Mouse (Mus musculus): ENCODE measurements around the gene Rmdn2. TPM values are rescaled to one million over a fixed set of nuclear protein-coding genes. Genes with fewer than 3 reads are reported as not detected.

Gene Rmdn2
- polyA plus RNA-seq, 1 experiment from 2014 or later, result 4.9 TPM

DNA sequence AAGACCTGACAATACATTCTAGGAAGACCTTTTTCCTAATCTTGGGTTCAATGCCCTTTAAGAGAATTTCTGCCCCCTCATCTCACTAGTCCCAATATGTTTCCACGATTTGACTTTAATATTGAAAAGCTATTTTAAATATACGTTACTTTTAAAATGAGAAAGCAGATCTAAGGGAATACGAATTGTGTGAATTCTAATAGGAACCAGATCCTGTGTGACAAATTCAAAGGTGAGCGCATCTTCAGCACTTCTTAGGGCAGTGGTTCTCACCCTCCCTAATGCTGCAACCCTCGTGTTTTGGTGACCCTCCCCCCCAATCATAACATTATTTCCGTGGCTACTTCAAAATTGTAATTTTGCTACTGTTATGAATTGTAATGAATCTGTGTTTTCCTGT, 100.3 kb downstream of the Rmdn2 start:
- Histone ChIP-seq H3K4me1 (peaks cover 17% of the 10 kb centered on the region; the same call in 1 of the 2 replicates), H3K4me2 (no peak overlapping the region), H3K4me3 (no peak overlapping the region), H3K27ac (no peak overlapping the region), H3K9ac (no peak overlapping the region), H3K9me3 (replicated peaks) (no peaks in the 10 kb centered on the region), H3K36me3 (no peaks in the 10 kb centered on the region), H3K27me3 (replicated peaks) (peaks cover 72% of the 10 kb centered on the region)
- 20% methylated on average over 6 of the region's 6 CpGs for WGBS (ENCODE audit: insufficient replicate concordance)
- ATAC-seq, result no peak

- Histone ChIP-seq H3K36me3 (no peaks in the 10 kb centered on the region), H3K27me3 (replicated peaks) (peaks cover 78% of the 10 kb centered on the region), H3K4me3 (no peak overlapping the region), H3K9ac (no peak overlapping the region), H3K9me3 (replicated peaks) (no peaks in the 10 kb centered on the region), H3K4me1 (peaks cover 17% of the 10 kb centered on the region; the same call in 1 of the 2 replicates), H3K27ac (no peak overlapping the region), H3K4me2 (no peak overlapping the region)
- ATAC-seq, result no peak
- WGBS (ENCODE audit: insufficient replicate concordance), result 13% methylated on average over 9 of the region's 9 CpGs
These were observed 100.9 kb downstream of the Rmdn2 start for GRCm38 (mm10) chr17:79712536-79712935.

- Histone ChIP-seq H3K4me3 (peak overlapping the region; percentile 44), H3K27ac (no peak overlapping the region), H3K4me1 (peaks cover 17% of the 10 kb centered on the region; the same call in 1 of the 2 replicates), H3K9ac (peak overlapping the region; percentile 1; the same call in 1 of the 2 replicates), H3K4me2 (peak overlapping the region; percentile 65), H3K27me3 (replicated peaks) (peaks cover 85% of the 10 kb centered on the region), H3K9me3 (replicated peaks) (no peaks in the 10 kb centered on the region), H3K36me3 (no peaks in the 10 kb centered on the region)
- WGBS (ENCODE audit: insufficient replicate concordance), result 2% methylated on average over 24 of the region's 24 CpGs
- ATAC-seq, result no peak
These were observed 101.6 kb downstream of the Rmdn2 start for GRCm38 (mm10) chr17:79713276-79713642.

GRCm38 (mm10) chr17:79713643-79714367, 102.1 kb downstream of the Rmdn2 start:
- WGBS (ENCODE audit: insufficient replicate concordance), result 3% methylated on average over 63 of the region's 63 CpGs
- no peaks in the 10 kb centered on the region for H3K9me3 ChIP-seq (replicated peaks)
- peaks cover 17% of the 10 kb centered on the region; the same call in 1 of the 2 replicates for H3K4me1 ChIP-seq
- no peak overlapping the region for H3K9ac ChIP-seq
- peaks cover 90% of the 10 kb centered on the region for H3K27me3 ChIP-seq (replicated peaks)
- ATAC-seq, result no peak
- H3K4me3 ChIP-seq, result peak overlapping the region; percentile 44
- H3K36me3 ChIP-seq, result no peaks in the 10 kb centered on the region
- no peak overlapping the region for H3K27ac ChIP-seq
- H3K4me2 ChIP-seq, result peak overlapping the region; percentile 65

DNA sequence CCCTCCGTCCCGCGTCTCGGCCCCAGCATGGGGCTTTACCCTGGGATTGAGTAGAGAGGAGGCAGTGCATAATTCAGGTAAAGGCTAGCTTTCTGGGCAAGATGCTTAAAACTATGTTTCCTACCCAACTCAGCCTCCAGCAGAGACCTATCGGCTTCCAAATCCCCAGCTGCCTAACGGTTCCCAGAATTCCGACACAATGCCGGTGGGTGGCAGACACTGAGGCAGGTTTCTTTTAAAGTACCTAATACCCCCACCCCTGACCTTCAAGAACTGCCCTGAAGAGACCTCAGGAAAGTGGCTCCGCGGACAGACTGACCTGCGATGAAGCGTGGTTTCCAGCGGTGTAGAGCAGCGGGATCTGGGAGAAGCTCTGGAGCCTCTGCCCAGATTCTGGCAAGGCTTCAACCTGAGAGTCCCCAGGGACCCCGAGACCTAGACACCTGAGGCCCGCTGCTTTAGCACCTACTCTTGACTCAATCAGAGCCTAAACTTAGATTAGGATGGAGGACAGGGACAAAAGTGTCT, 102.8 kb downstream of the Rmdn2 start:
- Histone ChIP-seq H3K9me3 (replicated peaks) (no peaks in the 10 kb centered on the region), H3K36me3 (no peaks in the 10 kb centered on the region), H3K4me2 (peak overlapping the region; percentile 65), H3K4me3 (peak overlapping the region; percentile 44), H3K27me3 (replicated peaks) (peaks cover 94% of the 10 kb centered on the region), H3K4me1 (peaks cover 17% of the 10 kb centered on the region; the same call in 1 of the 2 replicates), H3K9ac (no peak overlapping the region), H3K27ac (no peak overlapping the region)
- WGBS (ENCODE audit: insufficient replicate concordance), result 10% methylated on average over 16 of the region's 16 CpGs
- ATAC-seq, result no peak

GRCm38 (mm10) chr17:79714931-79715637, 103.4 kb downstream of the Rmdn2 start, which contains the start of gene Cyp1b1:
Cyp1b1 (minus strand) TSS chr17:79715061.
- Histone ChIP-seq H3K9ac (no peak within 1 kb of the TSS), H3K4me2 (peak within 1 kb of the TSS; percentile 65), H3K4me3 (peak within 1 kb of the TSS; percentile 44), H3K27me3 (replicated peaks) (peaks cover 90% of the 10 kb centered on the region), H3K27ac (no peak within 1 kb of the TSS), H3K4me1 (peaks cover 17% of the 10 kb centered on the region; the same call in 1 of the 2 replicates), H3K36me3 (no peaks in the 10 kb centered on the region), H3K9me3 (replicated peaks) (no peaks in the 10 kb centered on the region)
- WGBS (ENCODE audit: insufficient replicate concordance), result 1% methylated on average over 31 of the region's 31 CpGs
- no peak for ATAC-seq

GRCm38 (mm10) chr17:79715649-79716143, 104.0 kb downstream of the Rmdn2 start:
- peak overlapping the region; percentile 44 for H3K4me3 ChIP-seq
- H3K27ac ChIP-seq, result no peak overlapping the region
- peak overlapping the region; percentile 65 for H3K4me2 ChIP-seq
- H3K36me3 ChIP-seq, result no peaks in the 10 kb centered on the region
- WGBS (ENCODE audit: insufficient replicate concordance), result under 1% methylated on average over 42 of the region's 42 CpGs
- H3K27me3 ChIP-seq (replicated peaks), result peaks cover 85% of the 10 kb centered on the region
- H3K9me3 ChIP-seq (replicated peaks), result no peaks in the 10 kb centered on the region
- peak; percentile 72 for ATAC-seq
- peaks cover 17% of the 10 kb centered on the region; the same call in 1 of the 2 replicates for H3K4me1 ChIP-seq
- H3K9ac ChIP-seq, result no peak overlapping the region

DNA sequence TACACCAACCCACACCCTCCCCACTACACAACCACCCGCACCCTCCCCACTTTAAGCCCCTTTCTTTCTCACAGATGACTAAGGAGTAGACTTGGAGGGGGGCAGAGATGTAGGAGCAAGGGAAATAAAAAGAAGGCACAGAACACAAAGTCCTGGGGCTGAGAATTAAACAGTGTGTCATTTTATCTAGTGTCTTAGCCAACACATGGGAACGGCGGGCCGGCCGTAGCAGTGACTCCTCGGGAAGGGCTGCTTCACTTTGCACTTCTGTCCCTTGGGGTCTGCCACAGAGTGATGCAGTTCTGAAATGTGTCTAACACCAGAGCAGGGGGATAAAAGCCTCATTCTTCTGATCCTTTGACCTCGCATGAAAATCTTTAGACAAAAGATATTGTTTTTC, 109.0 kb downstream of the Rmdn2 start:
- Histone ChIP-seq H3K36me3 (no peaks in the 10 kb centered on the region), H3K4me3 (no peak overlapping the region), H3K9me3 (replicated peaks) (no peaks in the 10 kb centered on the region), H3K9ac (no peak overlapping the region), H3K4me1 (0 out of 2 replicates have a peak, but pooled peaks cover 3% of the 10 kb centered on the region), H3K4me2 (no peak overlapping the region), H3K27ac (no peak overlapping the region), H3K27me3 (replicated peaks) (peaks cover 40% of the 10 kb centered on the region)
- 62% methylated on average over 7 of the region's 7 CpGs for WGBS (ENCODE audit: insufficient replicate concordance)
- no peak for ATAC-seq

GRCm38 (mm10) chr17:79726613-79727012, 115.0 kb downstream of the Rmdn2 start:
- WGBS (ENCODE audit: insufficient replicate concordance), result 71% methylated on average over 5 of the region's 5 CpGs
- Histone ChIP-seq H3K4me3 (no peak overlapping the region), H3K4me2 (no peak overlapping the region), H3K27me3 (replicated peaks) (peaks cover 24% of the 10 kb centered on the region), H3K36me3 (no peaks in the 10 kb centered on the region), H3K9ac (no peak overlapping the region), H3K4me1 (no peaks in the 10 kb centered on the region), H3K27ac (no peak overlapping the region), H3K9me3 (replicated peaks) (no peaks in the 10 kb centered on the region)
- no peak for ATAC-seq

GRCm38 (mm10) chr17:79728053-79728584, 116.5 kb downstream of the Rmdn2 start:
- Histone ChIP-seq H3K4me2 (no peak overlapping the region), H3K36me3 (no peaks in the 10 kb centered on the region), H3K27me3 (replicated peaks) (peaks cover 24% of the 10 kb centered on the region), H3K9ac (no peak overlapping the region), H3K27ac (no peak overlapping the region), H3K9me3 (replicated peaks) (no peaks in the 10 kb centered on the region), H3K4me1 (no peaks in the 10 kb centered on the region), H3K4me3 (no peak overlapping the region)
- ATAC-seq, result no peak
- WGBS (ENCODE audit: insufficient replicate concordance), result 50% methylated on average over 14 of the region's 14 CpGs

- Histone ChIP-seq H3K4me2 (no peak overlapping the region), H3K27ac (no peak overlapping the region), H3K9ac (no peak overlapping the region), H3K4me3 (no peak overlapping the region), H3K36me3 (no peaks in the 10 kb centered on the region), H3K9me3 (replicated peaks) (no peaks in the 10 kb centered on the region), H3K27me3 (replicated peaks) (peaks cover 24% of the 10 kb centered on the region), H3K4me1 (no peaks in the 10 kb centered on the region)
- WGBS (ENCODE audit: insufficient replicate concordance), result 49% methylated on average over 16 of the region's 16 CpGs
- ATAC-seq, result no peak
These were observed 117.2 kb downstream of the Rmdn2 start for GRCm38 (mm10) chr17:79728585-79729503.
